14 mouse cellular contexts compared by ENCODE assay signal in the genomic region with DNA sequence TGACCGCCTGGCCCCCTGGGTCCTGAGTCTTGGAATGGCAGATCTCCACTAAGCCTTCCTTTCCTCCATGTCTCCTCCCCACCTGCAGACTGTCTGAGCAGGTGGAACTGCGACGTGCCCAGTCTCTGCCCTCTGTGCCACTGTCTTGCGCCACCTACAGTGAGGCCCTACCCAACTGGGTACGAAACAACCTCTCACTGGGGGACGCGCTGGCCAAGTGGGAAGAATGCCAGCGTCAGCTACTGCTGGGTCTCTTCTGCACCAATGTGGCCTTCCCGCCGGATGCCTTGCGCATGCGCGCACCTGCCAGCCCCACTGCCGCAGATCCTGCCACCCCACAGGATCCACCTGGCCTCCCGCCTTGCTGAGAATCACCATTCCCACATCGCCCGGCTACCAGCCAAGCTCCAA. TPM values are rescaled to one million over a fixed set of nuclear protein-coding genes. Genes with fewer than 3 reads are reported as not detected.
A peak's percentile ranks its signal among the peaks of the same experiment; 100 is the strongest.
DNase-seq lines count a peak whose midpoint lies in the region; TF ChIP-seq lines count a peak whose summit lies in the region.
"Had no signal": no experiment of that assay in that cellular context is flagged by ENCODE, and none has a peak within 500 bp of the region (broad histone marks: within the 10 kb centered on the region; RNA-seq: fewer than 3 reads in every experiment).

No protein-coding gene starts in this region.

- intact Hi-C loops in left cerebral cortex, postnatal 10 days (cut with DNase I), result no loop called here

- peak; percentile 31 for DNase-seq in gastrocnemius, adult 18-20 months (ENCODE audit: low spot score)
- DNase-seq in gastrocnemius, postnatal 4 days (ENCODE audit: low spot score in 2 of 2), result no peak
- DNase-seq in testis, postnatal 10 days (ENCODE audit: low spot score), result peak; percentile 44
- no peak for DNase-seq in testis, postnatal 14 days (ENCODE audit: low spot score)
- peak; percentile 76 to 81 for DNase-seq in cerebellum, adult 18-20 months
- DNase-seq in spleen, postnatal 14 days (ENCODE audit: low spot score in 2 of 2), result no peak
- no peak for DNase-seq in left cerebral cortex, postnatal 10 days (ENCODE audit: extremely low spot score in 1 of 2, low spot score in 2 of 2)
- DNase-seq: embryo, embryonic 11 days; left cerebral cortex, postnatal 4 days; thymus, adult 2 months had no signal

- no peaks in the 10 kb centered on the region for H3K79me2 ChIP-seq in myocyte (ENCODE audit: control insufficient read depth, insufficient read depth)

- no peaks in the 10 kb centered on the region for H3K36me3 ChIP-seq in myocyte (ENCODE audit: control insufficient read depth, insufficient read depth)

- no peak overlapping the region for H3ac ChIP-seq in myocyte (ENCODE audit: control insufficient read depth, insufficient read length)

- no peak overlapping the region for H3K4me2 ChIP-seq in myocyte (ENCODE audit: low read depth)
- H3K4me2 ChIP-seq: heart, embryonic 15.5 days; liver, embryonic 15.5 days; neural tube, embryonic 13.5 days had no signal

- no peak overlapping the region for H3K4me3 ChIP-seq in myocyte
- H3K4me3 ChIP-seq: heart, embryonic 15.5 days; liver, embryonic 15.5 days; neural tube, embryonic 13.5 days had no signal

- TF ChIP-seq POLR2A in myocyte (IDR thresholded peaks at IDR 0.05; ENCODE audit: insufficient read length, low read depth), result peak; percentile 16

- no peaks in the 10 kb centered on the region for H3K27me3 ChIP-seq in myocyte (ENCODE audit: control insufficient read depth, insufficient read depth, insufficient read length)

TF ChIP-seq in myocyte, 11 proteins besides CTCF, POLR2A, EP300 and RAD21:
- no peak for TF ChIP-seq USF1 (IDR thresholded peaks at IDR 0.05; ENCODE audit: low read depth)
- TF ChIP-seq MYOD1 (IDR thresholded peaks at IDR 0.05; ENCODE audit: control insufficient read depth in 1 of 3, insufficient read length in 2 of 3, low read depth in 2 of 3), result no peak
- no peak for TF ChIP-seq SRF (IDR thresholded peaks at IDR 0.05; ENCODE audit: control insufficient read depth, insufficient read length, low read depth)
- TF ChIP-seq REST (IDR thresholded peaks at IDR 0.05; ENCODE audit: insufficient read depth, insufficient read length), result no peak
- no peak for TF ChIP-seq TCF3 (IDR thresholded peaks at IDR 0.05; ENCODE audit: insufficient read length, low read depth)
- TF ChIP-seq TCF12 (IDR thresholded peaks at IDR 0.05; ENCODE audit: insufficient read depth, poor library complexity, severe bottlenecking), result no peak
- no peak for TF ChIP-seq E2F4 (IDR thresholded peaks at IDR 0.05; ENCODE audit: insufficient read depth)
- no peak for TF ChIP-seq POLR2AphosphoS2 (IDR thresholded peaks at IDR 0.05; ENCODE audit: insufficient read length, low read depth)
- TF ChIP-seq MAX (IDR thresholded peaks at IDR 0.05; ENCODE audit: low read depth), result no peak
- TF ChIP-seq CEBPB (IDR thresholded peaks at IDR 0.05; ENCODE audit: insufficient read depth, poor library complexity, severe bottlenecking), result no peak
- no peak for TF ChIP-seq MYOG (IDR thresholded peaks at IDR 0.05; ENCODE audit: control insufficient read depth in 1 of 3, insufficient read depth in 1 of 3, insufficient read length in 2 of 3, low read depth in 2 of 3)

RNA-seq across cellular contexts. Expression of a gene that starts 1.6 kb away (rescaled TPM):
- 1 to 10 TPM; 7.2 to 8.9 TPM for total RNA-seq in gastrocnemius, adult 18-20 months (2021)
- 1 to 10 TPM; 8.9 to 9.3 TPM for total RNA-seq in gastrocnemius, postnatal 4 days (2021)
- 2.4 TPM for polyA plus RNA-seq in myocyte (2012; fragmentation: generic; extraction: Trizol)
- total RNA-seq in left cerebral cortex, postnatal 10 days (2021), result 1 to 10 TPM; 3.4 to 5.8 TPM

RNA-seq across cellular contexts. Expression of a gene that starts 4.3 kb away (rescaled TPM):
- 100 to 1,000 TPM; 288 to 309 TPM for total RNA-seq in gastrocnemius, adult 18-20 months (2021)
- 100 to 1,000 TPM in 1 of 2 experiments, 10 to 100 TPM in 1; 98.6 to 133 TPM for total RNA-seq in gastrocnemius, postnatal 4 days (2021)
- polyA plus RNA-seq in myocyte (2012; fragmentation: generic; extraction: Trizol), result 50.5 TPM
- 10 to 100 TPM; 19.2 to 25.5 TPM for total RNA-seq in left cerebral cortex, postnatal 10 days (2021)

RNA-seq across cellular contexts. Expression of a gene that starts 7.9 kb away (rescaled TPM):
- 10 to 100 TPM; 82.6 to 90.7 TPM for total RNA-seq in gastrocnemius, adult 18-20 months (2021)
- total RNA-seq in gastrocnemius, postnatal 4 days (2021), result 10 to 100 TPM; 87.2 to 88.8 TPM
- polyA plus RNA-seq in myocyte (2012; fragmentation: generic; extraction: Trizol), result 267 TPM
- 10 to 100 TPM; 31.8 to 33.7 TPM for total RNA-seq in left cerebral cortex, postnatal 10 days (2021)

RNA-seq across cellular contexts. Expression of a gene that starts 12.1 kb away (rescaled TPM):
- 100 to 1,000 TPM; 526 to 630 TPM for total RNA-seq in gastrocnemius, adult 18-20 months (2021)
- 1,000 to 10,000 TPM; 1,111 to 1,331 TPM for total RNA-seq in gastrocnemius, postnatal 4 days (2021)
- 5,265 TPM for polyA plus RNA-seq in myocyte (2012; fragmentation: generic; extraction: Trizol)
- total RNA-seq in left cerebral cortex, postnatal 10 days (2021), result 100 to 1,000 TPM; 687 to 705 TPM

RNA-seq across cellular contexts. Expression of a gene that starts 15.5 kb away (rescaled TPM):
- total RNA-seq in gastrocnemius, adult 18-20 months (2021), result under 1 TPM; 0.09 to 0.14 TPM
- 1 to 10 TPM; 4.0 to 4.5 TPM for total RNA-seq in gastrocnemius, postnatal 4 days (2021)
- 1.9 TPM for polyA plus RNA-seq in myocyte (2012; fragmentation: generic; extraction: Trizol)
- total RNA-seq in left cerebral cortex, postnatal 10 days (2021), result 1 to 10 TPM; 1.8 to 2.0 TPM

Comparison
In these comparisons a context has a peak if more than half of its experiments do, and no peak if none do; other contexts are left out.
1. DNase-seq: peak in gastrocnemius, adult 18-20 months (single experiment), testis, postnatal 10 days (single experiment) and cerebellum, adult 18-20 months (2 of 2); none in gastrocnemius, postnatal 4 days (0 of 2), testis, postnatal 14 days (single experiment), spleen, postnatal 14 days (0 of 2) and left cerebral cortex, postnatal 10 days (0 of 2).